Mouse (Mus musculus): ENCODE results near the gene Abhd17c. TPM values are rescaled to one million over a fixed set of nuclear protein-coding genes. Genes with fewer than 3 reads are reported as not detected.
"Not testable (repeated sequence)": the region's sequence is repeated elsewhere in the genome, so short reads cannot be mapped to it uniquely, and the experiment has no call there.

Gene Abhd17c
- polyA plus RNA-seq, 1 experiment: 33.9 TPM

DNA sequence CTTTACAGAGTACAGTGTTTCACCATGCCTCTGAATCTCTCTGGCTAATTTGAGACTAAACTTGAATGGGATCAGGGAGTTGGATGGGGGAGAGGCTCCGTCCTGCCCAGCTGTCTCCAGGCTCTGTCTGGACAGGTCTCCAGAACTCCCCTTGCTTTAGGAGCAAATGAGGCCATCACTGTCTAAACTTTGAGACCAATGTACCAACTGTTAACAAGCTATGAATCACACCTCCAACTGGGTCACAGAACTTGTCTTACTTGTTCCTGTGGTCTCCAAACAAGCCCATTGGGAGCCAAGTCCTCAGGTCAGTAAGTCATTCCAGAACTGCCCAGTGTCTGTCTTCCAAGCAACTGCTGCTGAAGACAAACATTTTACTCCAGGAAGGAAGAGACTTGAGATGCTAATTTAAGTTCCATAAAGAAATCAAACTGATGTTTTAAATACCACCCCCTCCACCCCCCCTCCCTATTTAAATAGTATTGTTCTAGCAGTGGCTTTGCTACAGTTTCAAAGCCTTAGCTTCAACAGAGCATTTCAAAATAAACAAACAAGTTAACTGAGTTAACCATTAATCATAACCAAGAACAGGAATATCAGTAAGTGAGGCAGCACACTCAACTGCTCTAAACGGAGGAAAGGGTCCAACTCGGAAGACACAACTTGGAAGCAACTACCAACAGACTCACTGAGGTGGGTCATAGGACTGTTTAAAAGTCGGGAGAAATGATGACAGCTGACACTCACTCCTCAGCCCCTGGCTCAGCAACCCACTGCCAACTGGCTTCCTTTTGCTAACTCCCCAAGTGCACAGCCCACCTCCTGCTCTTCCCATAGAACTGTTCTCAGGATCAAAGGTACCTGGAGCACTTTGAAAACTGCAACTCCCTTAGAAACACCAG lies 15.6 kb downstream of the Abhd17c start:
- no peak overlapping the region for H3K4me3 ChIP-seq (ENCODE audit: extremely low read depth, insufficient read depth, insufficient read length)
- no peak overlapping the region for H3K27ac ChIP-seq (ENCODE audit: insufficient read depth, low read length)
- H3K27me3 ChIP-seq (ENCODE audit: control insufficient read depth, insufficient read depth, low read length): no peaks in the 10 kb centered on the region
- peaks cover 2% of the 10 kb centered on the region; the same call in 1 of the 2 replicates for H3K4me1 ChIP-seq (ENCODE audit: control insufficient read depth, insufficient read depth, insufficient read length)
- TF ChIP-seq POLR2A (IDR thresholded peaks at IDR 0.05; ENCODE audit: low read depth, low read length) (no peak), CTCF (IDR thresholded peaks at IDR 0.05; ENCODE audit: extremely low read depth, insufficient read depth, insufficient read length, insufficient replicate concordance) (no peak)
- no peaks in the 10 kb centered on the region for H3K36me3 ChIP-seq (ENCODE audit: control insufficient read depth, insufficient read depth, low read length)
- WGBS: 81% methylated on average over 4 of the region's 4 CpGs
- no peak for DNase-seq (ENCODE audit: low read depth in 1 of 2, low spot score in 2 of 2)

- Histone ChIP-seq H3K36me3 (ENCODE audit: control insufficient read depth, insufficient read depth, low read length) (no peaks in the 10 kb centered on the region), H3K27ac (ENCODE audit: insufficient read depth, low read length) (no peak overlapping the region), H3K4me1 (ENCODE audit: control insufficient read depth, insufficient read depth, insufficient read length) (no peaks in the 10 kb centered on the region; the same call in 1 of the 2 replicates), H3K27me3 (ENCODE audit: control insufficient read depth, insufficient read depth, low read length) (no peaks in the 10 kb centered on the region), H3K4me3 (ENCODE audit: extremely low read depth, insufficient read depth, insufficient read length) (no peak overlapping the region)
- no peak for TF ChIP-seq CTCF (IDR thresholded peaks at IDR 0.05; ENCODE audit: extremely low read depth, insufficient read depth, insufficient read length, insufficient replicate concordance)
- no peak for TF ChIP-seq POLR2A (IDR thresholded peaks at IDR 0.05; ENCODE audit: low read depth, low read length)
- no peak for DNase-seq (ENCODE audit: low read depth in 1 of 2, low spot score in 2 of 2)
- WGBS: 84% methylated on average over 1 of the region's 1 CpGs
Observed at GRCm38 (mm10) chr7:84132704-84133103, 19.0 kb downstream of the Abhd17c start.

GRCm38 (mm10) chr7:84131736-84132135 lies 20.0 kb downstream of the Abhd17c start:
- WGBS: 92% methylated on average over 4 of the region's 4 CpGs
- Histone ChIP-seq H3K27ac (ENCODE audit: insufficient read depth, low read length) (no peak overlapping the region), H3K36me3 (ENCODE audit: control insufficient read depth, insufficient read depth, low read length) (no peaks in the 10 kb centered on the region), H3K4me3 (ENCODE audit: extremely low read depth, insufficient read depth, insufficient read length) (no peak overlapping the region), H3K27me3 (ENCODE audit: control insufficient read depth, insufficient read depth, low read length) (no peaks in the 10 kb centered on the region), H3K4me1 (ENCODE audit: control insufficient read depth, insufficient read depth, insufficient read length) (no peaks in the 10 kb centered on the region)
- TF ChIP-seq CTCF (IDR thresholded peaks at IDR 0.05; ENCODE audit: extremely low read depth, insufficient read depth, insufficient read length, insufficient replicate concordance): no peak
- TF ChIP-seq POLR2A (IDR thresholded peaks at IDR 0.05; ENCODE audit: low read depth, low read length): no peak
- DNase-seq (ENCODE audit: low read depth in 1 of 2, low spot score in 2 of 2): no peak

GRCm38 (mm10) chr7:84128661-84129060 lies 23.0 kb downstream of the Abhd17c start:
- H3K4me1 ChIP-seq (ENCODE audit: control insufficient read depth, insufficient read depth, insufficient read length): no peaks in the 10 kb centered on the region
- DNase-seq (ENCODE audit: low read depth in 1 of 2, low spot score in 2 of 2): no peak
- no peak overlapping the region for H3K27ac ChIP-seq (ENCODE audit: insufficient read depth, low read length)
- WGBS: 91% methylated on average over 8 of the region's 8 CpGs
- H3K27me3 ChIP-seq (ENCODE audit: control insufficient read depth, insufficient read depth, low read length): no peaks in the 10 kb centered on the region
- TF ChIP-seq POLR2A (IDR thresholded peaks at IDR 0.05; ENCODE audit: low read depth, low read length) (no peak), CTCF (IDR thresholded peaks at IDR 0.05; ENCODE audit: extremely low read depth, insufficient read depth, insufficient read length, insufficient replicate concordance) (no peak)
- no peaks in the 10 kb centered on the region for H3K36me3 ChIP-seq (ENCODE audit: control insufficient read depth, insufficient read depth, low read length)
- H3K4me3 ChIP-seq (ENCODE audit: extremely low read depth, insufficient read depth, insufficient read length): no peak overlapping the region

- H3K27me3 ChIP-seq (ENCODE audit: control insufficient read depth, insufficient read depth, low read length): no peaks in the 10 kb centered on the region
- no peaks in the 10 kb centered on the region for H3K4me1 ChIP-seq (ENCODE audit: control insufficient read depth, insufficient read depth, insufficient read length)
- no peak for TF ChIP-seq POLR2A (IDR thresholded peaks at IDR 0.05; ENCODE audit: low read depth, low read length)
- TF ChIP-seq CTCF (IDR thresholded peaks at IDR 0.05; ENCODE audit: extremely low read depth, insufficient read depth, insufficient read length, insufficient replicate concordance): no peak
- no peak overlapping the region for H3K4me3 ChIP-seq (ENCODE audit: extremely low read depth, insufficient read depth, insufficient read length)
- no peak overlapping the region for H3K27ac ChIP-seq (ENCODE audit: insufficient read depth, low read length)
- no peaks in the 10 kb centered on the region for H3K36me3 ChIP-seq (ENCODE audit: control insufficient read depth, insufficient read depth, low read length)
- no peak for DNase-seq (ENCODE audit: low read depth in 1 of 2, low spot score in 2 of 2)
- 83% methylated on average over 1 of the region's 1 CpGs for WGBS
Observed at GRCm38 (mm10) chr7:84125730-84126129, 26.0 kb downstream of the Abhd17c start.

DNA sequence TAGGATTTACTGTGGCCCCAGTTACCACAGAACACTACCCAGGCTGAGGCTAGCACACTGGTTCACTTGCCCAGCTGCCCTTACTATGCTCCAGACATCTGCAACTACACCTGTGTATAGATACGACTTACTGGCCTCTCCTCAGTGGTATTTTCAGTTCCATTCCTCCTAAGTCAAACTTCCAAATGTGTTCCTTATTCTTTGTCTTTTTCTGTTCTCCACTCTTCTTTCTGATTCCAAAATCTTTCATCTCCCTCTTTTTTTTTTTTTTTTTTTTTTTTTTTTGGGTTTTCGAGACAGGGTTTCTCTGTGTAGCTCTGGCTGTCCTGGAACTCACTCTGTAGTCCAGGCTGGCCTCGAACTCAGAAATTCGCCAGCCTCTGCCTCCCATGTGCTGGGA lies 28.0 kb downstream of the Abhd17c start:
- not testable (repeated sequence) for H3K27ac ChIP-seq (ENCODE audit: insufficient read depth, low read length); H3K27me3 ChIP-seq (ENCODE audit: control insufficient read depth, insufficient read depth, low read length); DNase-seq (ENCODE audit: low read depth in 1 of 2, low spot score in 2 of 2); H3K4me3 ChIP-seq (ENCODE audit: extremely low read depth, insufficient read depth, insufficient read length); H3K36me3 ChIP-seq (ENCODE audit: control insufficient read depth, insufficient read depth, low read length)
- H3K4me1 ChIP-seq (ENCODE audit: control insufficient read depth, insufficient read depth, insufficient read length): peaks cover 12% of the 10 kb centered on the region; the same call in 1 of the 2 replicates
- WGBS: 79% methylated on average over 4 of the region's 4 CpGs

DNA sequence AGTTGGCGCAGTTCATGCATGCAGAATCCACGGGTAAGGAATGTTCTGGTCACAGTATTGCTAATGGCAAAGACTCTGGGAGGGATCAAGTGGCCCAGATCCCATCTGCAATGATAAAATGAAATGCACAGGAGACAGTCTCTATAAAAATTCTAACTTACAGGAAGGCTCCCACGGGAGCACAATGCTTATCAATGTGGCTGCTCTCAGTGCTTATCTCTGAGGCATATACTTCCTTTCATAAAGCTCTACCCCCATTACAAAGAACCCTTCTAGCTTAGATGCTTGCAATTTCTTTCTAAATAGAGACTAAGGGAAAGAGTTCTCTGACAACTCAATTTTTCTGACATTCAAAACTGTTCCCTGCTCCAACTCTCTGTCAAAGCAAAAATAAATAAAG lies 29.9 kb downstream of the Abhd17c start:
- 80% methylated on average over 3 of the region's 3 CpGs for WGBS
- no peak for DNase-seq (ENCODE audit: low read depth in 1 of 2, low spot score in 2 of 2)
- Histone ChIP-seq H3K27ac (ENCODE audit: insufficient read depth, low read length) (no peak overlapping the region), H3K36me3 (ENCODE audit: control insufficient read depth, insufficient read depth, low read length) (no peaks in the 10 kb centered on the region), H3K4me1 (ENCODE audit: control insufficient read depth, insufficient read depth, insufficient read length) (peaks cover 21% of the 10 kb centered on the region; the same call in 1 of the 2 replicates), H3K27me3 (ENCODE audit: control insufficient read depth, insufficient read depth, low read length) (no peaks in the 10 kb centered on the region), H3K4me3 (ENCODE audit: extremely low read depth, insufficient read depth, insufficient read length) (no peak overlapping the region)
- TF ChIP-seq POLR2A (IDR thresholded peaks at IDR 0.05; ENCODE audit: low read depth, low read length) (no peak), CTCF (IDR thresholded peaks at IDR 0.05; ENCODE audit: extremely low read depth, insufficient read depth, insufficient read length, insufficient replicate concordance) (no peak)

Measured in spleen, adult 2 months (tissue).